Mouse (Mus musculus) kidney, embryonic 14.5 days (tissue): ENCODE data around the gene Ociad2. TPM values are rescaled to one million over a fixed set of nuclear protein-coding genes. Genes with fewer than 3 reads are reported as not detected.
"Not testable (repeated sequence)": the region's sequence is repeated elsewhere in the genome, so short reads cannot be mapped to it uniquely, and the experiment has no call there.

Experiments used
- ATAC-seq: fragments of 200-750 bp; cut with Nextera tagmentation; 2 replicates; pipeline ENCODE4 v1.8.0; 2017; ENCODE audit warnings: moderate number of reproducible peaks, mild to moderate bottlenecking, moderate TSS enrichment, moderate library complexity; ENCODE audit not compliant: low FRiP score, low TSS enrichment
- H3K27ac ChIP-seq: fragments of 300-500 bp; sonication (generic); 2 replicates; pipeline ENCODE4 v1.5.1; 2014; ENCODE audit warnings: low read depth, mild to moderate bottlenecking, low read length, moderate library complexity, mixed read lengths
- H3K27me3 ChIP-seq: fragments of 300-500 bp; sonication (generic); 2 replicates; pipeline ENCODE4 v1.6.1; 2014; ENCODE audit warnings: mild to moderate bottlenecking, low read length; ENCODE audit not compliant: control insufficient read depth, insufficient read depth
- H3K36me3 ChIP-seq: fragments of 300-500 bp; sonication (generic); 2 replicates; pipeline ENCODE4 v1.6.1; 2014; ENCODE audit warnings: low read length, mixed read lengths; ENCODE audit not compliant: control insufficient read depth, insufficient read depth
- H3K4me1 ChIP-seq: fragments of 300-500 bp; sonication (generic); 2 replicates; pipeline ENCODE4 v1.6.1; 2014; ENCODE audit warnings: low read length, mixed read lengths; ENCODE audit not compliant: control insufficient read depth, insufficient read depth
- H3K4me2 ChIP-seq: fragments of 300-500 bp; sonication (generic); replicated peaks from 2 replicates; pipeline ENCODE4 v1.6.1; 2014; ENCODE audit warnings: low read depth, mild to moderate bottlenecking, low read length
- H3K4me3 ChIP-seq: fragments of 300-500 bp; sonication (generic); 2 replicates; pipeline ENCODE4 v1.5.1; 2014; ENCODE audit warnings: mild to moderate bottlenecking, low read length
- H3K9ac ChIP-seq: fragments of 300-500 bp; sonication (generic); 2 replicates; pipeline ENCODE4 v1.6.1; 2014; ENCODE audit warnings: low read depth, mild to moderate bottlenecking, low read length, moderate library complexity
- H3K9me3 ChIP-seq: fragments of 300-500 bp; sonication (generic); 2 replicates; pipeline ENCODE4 v1.6.1; 2016; ENCODE audit warnings: low read length; ENCODE audit not compliant: control insufficient read depth
- WGBS: fragments of 180-500 bp; shearing (Covaris S2); extraction: QIAGEN DNeasy Blood & Tissue Kit; methylation state at CpG from one replicate; pipeline ENCODE4 v1.1.7; 2014; 5-methylcytosine and 5-hydroxymethylcytosine counted together
- polyA plus RNA-seq: library from polyadenylated mRNA; unstranded; fragments of >200 nt; fragmentation: Nextera tagmentation; extraction: Ambion mirVana; gene quantifications from 2 replicates; pipeline ENCODE4 v1.2.1, GENCODE M21; 2014

The Ociad2 gene
- polyA plus RNA-seq, 1 experiment from 2014 or later, result 10.0 TPM

DNA sequence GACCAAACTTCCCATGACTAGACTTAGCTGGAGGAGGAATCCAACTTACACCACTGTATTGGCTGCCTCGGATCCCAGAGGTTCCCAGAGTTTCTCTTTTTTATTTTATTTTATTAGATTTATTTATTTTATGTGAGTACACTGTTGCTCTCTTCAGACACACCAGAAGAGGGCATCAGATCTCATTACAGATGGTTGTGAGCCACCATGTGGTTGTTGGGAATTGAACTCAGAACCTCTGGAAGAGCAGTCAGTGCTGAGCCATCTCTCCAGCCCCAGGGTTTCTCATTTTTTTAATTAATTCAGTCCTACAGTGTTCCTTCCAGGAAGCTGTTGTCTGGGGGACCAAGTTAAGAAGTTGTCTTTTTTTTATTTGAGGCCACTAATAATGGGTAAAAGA, 18.1 kb downstream of the Ociad2 start:
- not testable (repeated sequence) for H3K9ac ChIP-seq, H3K36me3 ChIP-seq, H3K27me3 ChIP-seq, H3K27ac ChIP-seq, ATAC-seq, H3K4me2 ChIP-seq, H3K9me3 ChIP-seq, H3K4me3 ChIP-seq, H3K4me1 ChIP-seq
- WGBS, result 89% methylated on average over 1 of the region's 1 CpGs

DNA sequence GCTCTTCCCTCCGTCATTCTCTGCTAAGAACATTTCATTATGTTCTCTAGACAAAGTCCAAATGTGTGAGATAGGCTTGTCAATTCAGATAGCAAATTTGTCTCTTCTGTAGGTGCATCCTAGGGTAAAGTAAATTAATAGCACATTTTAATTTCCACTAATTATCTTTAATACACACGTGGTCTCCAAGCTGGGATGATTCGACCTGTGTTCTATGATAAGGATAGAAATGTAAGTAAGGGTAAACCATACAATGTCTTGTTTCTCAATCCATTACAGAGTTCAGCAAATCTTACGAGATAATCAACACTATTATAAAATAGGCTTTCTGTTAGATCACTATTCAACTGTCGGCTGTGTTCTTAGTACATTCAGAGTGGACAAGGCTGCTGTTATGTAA, 21.5 kb downstream of the Ociad2 start:
- no peaks in the 10 kb centered on the region for H3K27me3 ChIP-seq
- 90% methylated on average over 5 of the region's 5 CpGs for WGBS
- no peak for ATAC-seq

DNA sequence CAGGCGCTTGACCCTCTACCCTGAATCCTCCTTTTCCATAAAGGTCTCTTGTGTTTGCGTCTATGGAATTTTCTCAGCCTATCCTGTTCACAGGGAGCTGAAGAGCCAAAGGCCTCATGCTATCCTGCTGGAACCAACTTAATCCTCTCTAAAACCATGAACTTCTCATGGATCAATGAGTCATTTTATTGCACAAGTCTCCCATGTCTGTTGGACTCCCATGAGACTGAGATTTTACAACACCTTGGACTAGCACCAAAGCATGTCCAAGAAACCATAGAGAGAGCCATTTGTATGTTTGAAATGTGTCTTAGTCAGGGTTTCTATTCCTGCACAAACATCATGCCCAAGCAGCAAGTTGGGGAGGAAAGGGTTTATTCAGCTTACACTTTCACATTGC, 26.2 kb downstream of the Ociad2 start:
- H3K27ac ChIP-seq, result no peak overlapping the region
- H3K4me3 ChIP-seq, result no peak overlapping the region
- H3K4me1 ChIP-seq, result no peaks in the 10 kb centered on the region
- no peaks in the 10 kb centered on the region for H3K9me3 ChIP-seq
- H3K27me3 ChIP-seq, result no peaks in the 10 kb centered on the region
- H3K4me2 ChIP-seq, result no peak overlapping the region
- ATAC-seq, result no peak
- WGBS, result 95% methylated on average over 2 of the region's 2 CpGs
- H3K9ac ChIP-seq, result no peak overlapping the region
- H3K36me3 ChIP-seq, result peaks cover 60% of the 10 kb centered on the region

More for the DNA sequence above, 21.5 kb downstream of the Ociad2 start:
- Histone ChIP-seq H3K36me3 (peaks cover 19% of the 10 kb centered on the region), H3K4me1 (no peaks in the 10 kb centered on the region), H3K27ac (no peak overlapping the region), H3K4me2 (no peak overlapping the region), H3K9me3 (no peaks in the 10 kb centered on the region), H3K4me3 (no peak overlapping the region), H3K9ac (no peak overlapping the region)

DNA sequence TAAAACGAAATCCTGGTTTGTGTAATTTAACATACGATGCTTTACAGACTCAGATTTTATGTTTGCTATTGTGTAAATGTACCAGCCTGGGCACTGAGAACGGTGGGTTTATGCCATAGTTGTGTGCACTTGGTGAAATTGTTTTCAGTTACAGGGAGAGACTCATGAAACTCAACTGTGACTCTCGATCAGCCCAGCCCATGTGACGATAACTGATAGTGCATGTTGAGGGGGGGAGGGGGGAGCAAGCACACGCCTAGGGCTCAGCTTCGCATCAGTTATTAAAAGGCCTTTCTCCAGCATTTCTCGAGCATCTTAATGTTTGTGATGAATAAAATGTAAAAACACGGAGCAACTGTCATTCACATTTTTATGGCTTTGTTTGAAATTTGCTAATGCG, 27.2 kb downstream of the Ociad2 start:
- Histone ChIP-seq H3K4me1 (no peaks in the 10 kb centered on the region), H3K27me3 (no peaks in the 10 kb centered on the region), H3K4me2 (no peak overlapping the region), H3K9me3 (no peaks in the 10 kb centered on the region), H3K4me3 (no peak overlapping the region), H3K27ac (no peak overlapping the region), H3K9ac (no peak overlapping the region), H3K36me3 (peaks cover 68% of the 10 kb centered on the region)
- 96% methylated on average over 10 of the region's 10 CpGs for WGBS
- ATAC-seq, result no peak

DNA sequence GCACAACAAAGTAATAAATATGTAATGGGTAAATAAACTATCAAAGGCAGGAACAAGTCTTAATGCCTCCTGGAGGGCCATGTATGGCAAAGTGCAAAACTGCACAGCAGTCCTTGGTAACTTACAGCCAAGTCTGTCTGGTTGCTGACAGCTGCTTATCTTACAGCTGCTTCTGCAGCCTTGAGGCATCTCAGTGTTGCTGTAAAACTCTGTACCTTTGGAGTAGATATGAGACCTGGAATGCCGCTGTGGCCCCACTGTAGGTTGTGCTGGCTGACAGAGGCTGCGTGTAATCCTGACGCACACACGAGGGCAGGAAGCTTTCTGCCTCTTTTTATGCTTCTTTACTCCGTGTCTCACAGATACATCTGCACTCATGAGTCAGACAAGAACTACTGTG, 29.4 kb downstream of the Ociad2 start:
- H3K4me1 ChIP-seq, result no peaks in the 10 kb centered on the region
- 94% methylated on average over 5 of the region's 5 CpGs for WGBS
- H3K9me3 ChIP-seq, result no peaks in the 10 kb centered on the region
- H3K4me2 ChIP-seq, result no peak overlapping the region
- H3K4me3 ChIP-seq, result no peak overlapping the region
- H3K27ac ChIP-seq, result no peak overlapping the region
- ATAC-seq, result no peak
- peaks cover 86% of the 10 kb centered on the region for H3K36me3 ChIP-seq
- H3K27me3 ChIP-seq, result no peaks in the 10 kb centered on the region
- H3K9ac ChIP-seq, result no peak overlapping the region

DNA sequence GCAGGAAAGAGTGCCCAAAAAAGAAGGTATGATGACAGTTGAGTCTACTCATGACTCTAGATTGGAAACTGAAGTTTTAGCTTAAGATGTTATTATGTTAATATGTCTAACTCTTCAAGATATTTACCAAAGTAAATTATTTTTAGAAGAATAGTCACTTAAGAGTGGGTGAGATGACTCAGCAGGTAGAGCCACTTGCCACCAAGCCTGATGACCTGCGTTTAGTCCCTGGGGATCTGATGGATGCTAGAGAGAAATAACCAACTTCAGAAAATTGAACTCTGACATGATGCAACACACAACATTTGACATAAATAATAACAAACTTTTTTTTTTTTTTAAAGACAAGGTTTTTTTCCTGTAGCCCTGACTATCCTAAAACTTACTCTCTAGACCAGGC, 30.4 kb downstream of the Ociad2 start:
- Histone ChIP-seq H3K4me2 (no peak overlapping the region), H3K9ac (no peak overlapping the region), H3K4me3 (no peak overlapping the region), H3K9me3 (no peaks in the 10 kb centered on the region), H3K36me3 (peaks cover 86% of the 10 kb centered on the region), H3K27me3 (no peaks in the 10 kb centered on the region), H3K4me1 (no peaks in the 10 kb centered on the region), H3K27ac (no peak overlapping the region)
- no peak for ATAC-seq
- 92% methylated on average over 1 of the region's 1 CpGs for WGBS

DNA sequence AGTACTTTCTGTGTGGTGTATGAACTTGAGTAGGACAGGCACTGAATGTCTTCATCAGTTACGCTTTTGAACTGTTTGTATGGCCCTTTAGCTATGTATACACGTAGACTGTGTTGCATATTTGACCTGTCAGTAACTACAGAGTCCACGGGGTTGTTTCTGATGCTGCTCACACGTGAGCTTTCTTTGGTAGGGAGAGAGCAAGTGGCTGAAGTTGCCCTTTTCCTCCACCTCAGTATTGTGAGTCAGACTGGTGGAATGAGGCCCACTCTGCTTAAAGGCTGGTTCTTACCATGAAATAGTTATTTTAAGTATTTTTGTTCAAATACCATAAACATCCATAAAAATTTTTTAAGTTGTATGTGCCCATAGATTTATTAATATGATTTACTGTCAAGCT, 31.3 kb downstream of the Ociad2 start:
- no peak for ATAC-seq
- no peak overlapping the region for H3K4me3 ChIP-seq
- H3K27me3 ChIP-seq, result no peaks in the 10 kb centered on the region
- no peak overlapping the region for H3K27ac ChIP-seq
- no peaks in the 10 kb centered on the region for H3K4me1 ChIP-seq
- peaks cover 89% of the 10 kb centered on the region for H3K36me3 ChIP-seq
- no peak overlapping the region for H3K9ac ChIP-seq
- WGBS, result 96% methylated on average over 4 of the region's 4 CpGs
- no peaks in the 10 kb centered on the region for H3K9me3 ChIP-seq
- H3K4me2 ChIP-seq, result no peak overlapping the region

DNA sequence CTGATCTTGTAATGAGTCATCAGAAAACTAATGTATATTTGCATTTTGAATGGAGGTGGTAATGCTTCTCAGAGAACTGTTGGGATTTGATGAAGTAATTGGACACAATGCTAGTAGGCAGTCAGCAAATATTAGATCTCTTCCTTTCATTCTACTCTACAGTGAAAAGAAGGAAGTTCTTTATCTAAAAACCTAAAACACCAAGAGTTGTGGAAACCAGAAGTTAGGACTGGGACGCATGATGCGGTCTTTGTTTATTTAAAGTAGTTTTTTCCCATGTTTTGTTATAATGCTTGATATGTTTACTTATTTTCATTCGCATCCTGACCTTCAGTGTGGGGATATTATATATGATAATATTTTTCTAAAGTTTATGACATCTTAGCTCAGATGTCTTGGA, 33.5 kb downstream of the Ociad2 start:
- no peak overlapping the region for H3K4me3 ChIP-seq
- H3K36me3 ChIP-seq, result peaks cover 84% of the 10 kb centered on the region
- H3K27me3 ChIP-seq, result no peaks in the 10 kb centered on the region
- WGBS, result 93% methylated on average over 3 of the region's 3 CpGs
- no peaks in the 10 kb centered on the region for H3K9me3 ChIP-seq
- no peak overlapping the region for H3K4me2 ChIP-seq
- ATAC-seq, result no peak
- H3K27ac ChIP-seq, result no peak overlapping the region
- H3K9ac ChIP-seq, result no peak overlapping the region
- H3K4me1 ChIP-seq, result no peaks in the 10 kb centered on the region

DNA sequence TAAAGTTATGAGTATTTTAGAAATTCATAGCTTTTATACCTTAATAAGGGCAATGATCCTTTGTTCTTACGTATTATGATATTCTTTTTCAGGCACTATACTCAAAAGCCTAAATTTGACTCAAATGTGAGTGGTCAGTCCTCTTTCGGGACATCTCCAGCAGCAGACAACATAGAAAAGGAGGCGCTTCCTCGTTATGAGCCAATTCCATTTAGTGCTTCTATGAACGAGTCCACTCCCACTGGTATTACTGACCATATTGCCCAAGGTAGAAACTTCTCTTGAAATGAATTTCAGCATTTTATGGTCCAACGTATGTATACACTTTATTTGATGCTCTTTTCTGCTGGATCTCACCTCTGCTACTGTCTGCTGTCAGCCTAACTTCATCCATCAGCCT, 34.3 kb downstream of the Ociad2 start:
- no peak overlapping the region for H3K27ac ChIP-seq
- ATAC-seq, result no peak
- H3K36me3 ChIP-seq, result peaks cover 85% of the 10 kb centered on the region
- no peaks in the 10 kb centered on the region for H3K9me3 ChIP-seq
- no peak overlapping the region for H3K4me2 ChIP-seq
- no peaks in the 10 kb centered on the region for H3K4me1 ChIP-seq
- no peak overlapping the region for H3K9ac ChIP-seq
- WGBS, result 97% methylated on average over 6 of the region's 6 CpGs
- no peak overlapping the region for H3K4me3 ChIP-seq
- no peaks in the 10 kb centered on the region for H3K27me3 ChIP-seq

DNA sequence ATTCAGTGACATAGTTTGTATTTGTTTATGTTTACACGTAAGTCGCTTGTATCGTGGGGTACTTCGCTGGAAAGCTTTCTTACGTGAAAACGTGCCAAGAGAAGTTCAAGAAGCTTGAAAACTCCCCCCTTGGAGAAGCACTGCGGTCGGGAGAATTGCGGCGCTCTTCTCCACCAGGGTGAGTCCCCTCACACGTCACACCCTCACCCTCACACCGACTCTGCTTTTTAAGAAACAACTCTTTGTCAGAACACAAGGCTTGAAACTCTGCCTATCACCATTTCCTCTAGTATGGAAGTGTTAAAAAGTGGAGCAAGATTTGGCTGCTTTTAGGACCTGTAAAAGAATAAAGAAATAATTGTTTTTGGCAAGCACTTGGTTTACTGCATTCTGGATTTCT, 36.3 kb downstream of the Ociad2 start:
- 87% methylated on average over 12 of the region's 12 CpGs for WGBS

More for the DNA sequence above, 36.3 kb downstream of the Ociad2 start:
- H3K9me3 ChIP-seq, result no peaks in the 10 kb centered on the region
- H3K36me3 ChIP-seq, result peaks cover 81% of the 10 kb centered on the region
- H3K4me3 ChIP-seq, result no peak overlapping the region
- no peak overlapping the region for H3K9ac ChIP-seq
- no peaks in the 10 kb centered on the region for H3K27me3 ChIP-seq
- no peaks in the 10 kb centered on the region for H3K4me1 ChIP-seq
- no peak overlapping the region for H3K4me2 ChIP-seq
- no peak for ATAC-seq
- H3K27ac ChIP-seq, result no peak overlapping the region
